Mouse (Mus musculus) limb, embryonic 10.5 days (tissue): ENCODE data around the gene Madcam1. TPM values are rescaled to one million over a fixed set of nuclear protein-coding genes. Genes with fewer than 3 reads are reported as not detected.

Experiments used
- DNase-seq: peaks from one replicate; pipeline ENCODE4 v3.0.0-alpha.2; 2017; ENCODE audit warnings: low spot score
- H3K27ac ChIP-seq: fragments of 300-500 bp; sonication (generic); 2 replicates; pipeline ENCODE4 v1.5.1; 2016; ENCODE audit warnings: mild to moderate bottlenecking
- H3K27me3 ChIP-seq: fragments of 300-500 bp; sonication (generic); 2 replicates; pipeline ENCODE4 v1.6.1; 2016; ENCODE audit warnings: low read depth, mild to moderate bottlenecking; ENCODE audit not compliant: poor library complexity, severe bottlenecking
- H3K36me3 ChIP-seq: fragments of 300-500 bp; sonication (generic); 2 replicates; pipeline ENCODE4 v1.6.1; 2016; ENCODE audit warnings: mild to moderate bottlenecking, moderate library complexity
- H3K4me1 ChIP-seq: fragments of 300-500 bp; sonication (generic); 2 replicates; pipeline ENCODE4 v1.6.1; 2016
- H3K4me3 ChIP-seq: fragments of 300-500 bp; sonication (generic); 2 replicates; pipeline ENCODE4 v1.5.1; 2016; ENCODE audit warnings: mild to moderate bottlenecking, moderate library complexity
- H3K9me3 ChIP-seq: fragments of 300-500 bp; sonication (generic); replicated peaks from 2 replicates; pipeline ENCODE4 v1.6.1; 2016; ENCODE audit warnings: mild to moderate bottlenecking
- WGBS: fragments of 180-500 bp; shearing (Covaris S2); methylation state at CpG from one replicate; pipeline ENCODE4 v1.1.7; 2016; 5-methylcytosine and 5-hydroxymethylcytosine counted together
- polyA plus RNA-seq: library from polyadenylated mRNA; unstranded; fragments of >200 nt; fragmentation: Nextera tagmentation; extraction: Ambion mirVana; gene quantifications from 2 replicates; pipeline ENCODE4 v1.2.1, GENCODE M21; 2016

The Madcam1 gene
- polyA plus RNA-seq, 1 experiment from 2014 or later, result 6.4 TPM

GRCm38 (mm10) chr10:79645711-79646110, 18.6 kb upstream of the Madcam1 start, which contains the start of gene Odf3l2:
Odf3l2 (minus strand) TSS chr10:79645738.
- WGBS, result 73% methylated on average over 8 of the region's 8 CpGs
- H3K36me3 ChIP-seq, result no peaks in the 10 kb centered on the region
- peaks cover 1% of the 10 kb centered on the region for H3K27me3 ChIP-seq
- no peak within 1 kb of the TSS; the same call in 1 of the 2 replicates for H3K27ac ChIP-seq
- no peak for DNase-seq
- H3K4me3 ChIP-seq, result no peak within 1 kb of the TSS
- H3K9me3 ChIP-seq, result no peaks in the 10 kb centered on the region
- no peaks in the 10 kb centered on the region for H3K4me1 ChIP-seq

- peaks cover 8% of the 10 kb centered on the region; the same call in 1 of the 2 replicates for H3K27me3 ChIP-seq
- no peaks in the 10 kb centered on the region for H3K9me3 ChIP-seq
- DNase-seq, result peak; percentile 80
- H3K27ac ChIP-seq, result no peak overlapping the region
- no peaks in the 10 kb centered on the region for H3K36me3 ChIP-seq
- H3K4me1 ChIP-seq, result peaks cover 2% of the 10 kb centered on the region; the same call in 1 of the 2 replicates
- WGBS, result 32% methylated on average over 7 of the region's 7 CpGs
- no peak overlapping the region for H3K4me3 ChIP-seq
These were observed 15.1 kb upstream of the Madcam1 start for GRCm38 (mm10) chr10:79649070-79649751.

DNA sequence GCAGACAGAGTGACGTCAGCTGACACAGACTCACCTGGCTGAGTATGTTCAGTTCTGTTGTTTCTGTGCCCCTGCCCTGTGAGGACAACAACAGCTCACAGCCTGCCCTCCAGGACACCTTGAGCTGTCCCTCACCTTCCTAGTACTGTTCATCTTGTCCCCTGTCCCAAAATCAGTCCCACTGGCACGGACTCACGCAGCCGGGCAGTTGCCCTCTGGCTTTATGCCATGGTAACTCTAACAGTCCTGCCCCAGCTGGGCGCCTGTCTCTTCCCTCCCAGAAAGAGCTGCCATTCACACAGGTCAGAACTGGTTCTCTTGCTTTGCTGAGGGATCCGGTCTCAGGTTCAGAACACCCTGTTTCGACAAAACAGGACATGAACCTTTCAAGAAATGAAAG, 11.6 kb upstream of the Madcam1 start:
- Histone ChIP-seq H3K4me3 (no peak overlapping the region), H3K36me3 (no peaks in the 10 kb centered on the region), H3K27ac (no peak overlapping the region), H3K9me3 (no peaks in the 10 kb centered on the region), H3K27me3 (peaks cover 8% of the 10 kb centered on the region; the same call in 1 of the 2 replicates), H3K4me1 (peaks cover 16% of the 10 kb centered on the region)
- WGBS, result 86% methylated on average over 7 of the region's 7 CpGs
- no peak for DNase-seq

DNA sequence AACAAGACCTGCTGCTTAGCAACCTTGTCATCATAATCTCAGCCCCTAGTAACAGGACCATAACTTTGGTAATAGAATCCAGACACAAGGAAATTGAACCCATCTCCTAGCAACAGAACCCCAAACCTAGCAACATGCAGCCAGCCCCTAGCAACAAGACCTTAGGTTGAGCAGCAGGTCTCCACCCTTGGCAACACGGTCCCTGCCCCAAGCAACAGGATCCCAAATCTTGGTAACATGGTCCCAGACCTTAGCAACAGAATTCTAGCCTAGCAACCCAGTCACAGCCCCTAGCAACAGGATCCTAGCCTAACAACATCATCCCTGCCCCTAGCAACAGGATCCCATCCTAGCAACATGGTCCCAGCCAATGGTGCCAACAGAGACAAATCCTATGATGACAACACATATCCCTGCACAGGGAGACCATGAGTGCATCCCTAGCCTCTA, 9.4 kb upstream of the Madcam1 start:
- WGBS, result 40% methylated on average over 1 of the region's 1 CpGs
- Histone ChIP-seq H3K27ac (peak overlapping the region; percentile 44; the same call in 1 of the 2 replicates), H3K4me3 (no peak overlapping the region), H3K4me1 (peaks cover 19% of the 10 kb centered on the region), H3K36me3 (no peaks in the 10 kb centered on the region), H3K27me3 (peaks cover 8% of the 10 kb centered on the region; the same call in 1 of the 2 replicates), H3K9me3 (no peaks in the 10 kb centered on the region)
- DNase-seq, result peak; percentile 56

DNA sequence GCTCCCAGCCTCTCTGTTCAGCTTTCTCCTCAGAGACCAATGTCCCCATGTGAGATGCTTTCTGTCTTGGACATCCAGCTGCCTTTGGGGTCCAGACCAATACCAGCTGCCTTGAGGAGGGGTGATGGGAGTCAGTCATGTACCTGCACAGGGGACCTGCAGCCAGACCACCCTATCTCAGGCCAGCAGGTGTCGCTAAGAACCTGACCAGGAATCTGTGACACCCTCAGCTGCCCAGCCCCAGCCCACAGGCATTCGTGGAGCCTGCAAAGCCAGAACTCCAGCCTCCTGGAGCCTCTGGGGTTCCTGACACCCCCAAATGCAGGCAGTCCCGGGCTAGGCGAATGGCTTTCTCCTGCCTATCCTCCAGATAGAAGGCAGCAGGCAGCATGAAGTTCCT, 5.5 kb upstream of the Madcam1 start:
- H3K4me1 ChIP-seq, result peaks cover 36% of the 10 kb centered on the region
- no peaks in the 10 kb centered on the region for H3K9me3 ChIP-seq
- H3K27ac ChIP-seq, result no peak overlapping the region
- H3K4me3 ChIP-seq, result no peak overlapping the region
- no peaks in the 10 kb centered on the region for H3K27me3 ChIP-seq
- H3K36me3 ChIP-seq, result no peaks in the 10 kb centered on the region
- DNase-seq, result no peak
- WGBS, result 17% methylated on average over 4 of the region's 4 CpGs

DNA sequence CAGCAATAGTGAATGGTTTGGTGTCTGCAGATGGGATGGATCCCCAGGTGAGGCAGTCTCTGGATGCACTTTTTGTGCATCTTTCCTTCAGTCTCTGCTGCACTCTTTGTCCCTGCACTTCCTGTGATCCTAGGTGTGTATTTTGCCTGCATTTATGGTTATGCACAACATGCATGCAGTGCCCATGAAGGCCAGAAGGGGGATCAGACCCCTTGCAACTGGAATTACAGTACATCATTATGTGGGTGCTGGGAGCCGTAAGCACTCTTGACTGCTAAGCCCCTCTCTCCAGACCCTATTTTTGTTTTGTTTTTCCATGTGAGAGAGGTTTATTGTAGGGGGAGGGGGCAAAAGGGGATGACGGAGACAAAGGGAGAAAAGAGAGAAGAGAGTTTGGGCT, 4.1 kb upstream of the Madcam1 start:
- Histone ChIP-seq H3K27ac (no peak overlapping the region), H3K4me3 (no peak overlapping the region), H3K4me1 (peaks cover 33% of the 10 kb centered on the region), H3K27me3 (no peaks in the 10 kb centered on the region), H3K9me3 (no peaks in the 10 kb centered on the region), H3K36me3 (no peaks in the 10 kb centered on the region)
- no peak for DNase-seq
- WGBS, result 73% methylated on average over 2 of the region's 2 CpGs

DNA sequence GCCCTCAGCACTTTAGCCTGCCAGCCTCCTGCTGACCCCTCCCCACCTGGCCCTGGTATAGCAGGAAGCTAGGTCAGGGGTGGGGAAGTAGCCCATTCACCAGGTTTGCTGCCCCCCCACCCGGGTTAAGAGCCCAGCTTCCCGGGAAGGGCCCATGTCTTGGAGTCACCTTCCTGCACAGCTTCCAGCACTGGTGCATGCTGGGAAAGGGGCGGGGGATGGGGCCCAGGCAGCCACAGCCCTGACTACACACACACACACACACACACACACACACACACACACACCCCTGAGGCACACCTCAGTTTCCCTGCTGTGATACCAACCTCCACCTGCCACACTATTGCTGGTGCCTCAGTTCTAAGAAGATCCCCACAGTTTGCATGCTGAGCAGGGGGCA, 2.5 kb upstream of the Madcam1 start:
- no peaks in the 10 kb centered on the region for H3K9me3 ChIP-seq
- no peaks in the 10 kb centered on the region for H3K27me3 ChIP-seq
- no peak overlapping the region for H3K4me3 ChIP-seq
- WGBS, result 67% methylated on average over 3 of the region's 3 CpGs
- H3K4me1 ChIP-seq, result peaks cover 31% of the 10 kb centered on the region
- no peaks in the 10 kb centered on the region for H3K36me3 ChIP-seq
- no peak for DNase-seq
- H3K27ac ChIP-seq, result peak overlapping the region; percentile 64

DNA sequence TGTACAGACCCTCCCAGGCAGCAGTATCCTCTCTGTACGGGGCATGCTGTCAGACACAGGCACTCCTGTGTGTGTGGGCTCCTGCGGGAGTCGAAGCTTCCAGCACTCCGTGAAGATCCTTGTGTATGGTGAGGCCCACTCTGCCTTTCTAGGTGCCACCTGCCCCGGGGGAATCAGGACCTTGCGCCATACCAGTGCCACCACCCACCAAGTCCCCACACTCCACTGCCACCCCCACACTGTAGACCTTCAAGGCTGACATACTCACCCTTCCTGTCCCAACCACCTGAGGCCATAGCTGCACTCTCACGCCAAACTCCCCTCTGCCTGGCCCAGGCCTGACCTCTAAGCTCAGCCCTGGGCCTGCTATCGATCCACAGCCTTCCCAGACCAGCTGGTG, 692 bp downstream of the Madcam1 start:
- H3K4me1 ChIP-seq, result peaks cover 28% of the 10 kb centered on the region
- no peaks in the 10 kb centered on the region for H3K9me3 ChIP-seq
- no peaks in the 10 kb centered on the region for H3K36me3 ChIP-seq
- H3K27me3 ChIP-seq, result no peaks in the 10 kb centered on the region
- no peak for DNase-seq
- no peak overlapping the region for H3K4me3 ChIP-seq
- H3K27ac ChIP-seq, result no peak overlapping the region
- 88% methylated on average over 8 of the region's 8 CpGs for WGBS

DNA sequence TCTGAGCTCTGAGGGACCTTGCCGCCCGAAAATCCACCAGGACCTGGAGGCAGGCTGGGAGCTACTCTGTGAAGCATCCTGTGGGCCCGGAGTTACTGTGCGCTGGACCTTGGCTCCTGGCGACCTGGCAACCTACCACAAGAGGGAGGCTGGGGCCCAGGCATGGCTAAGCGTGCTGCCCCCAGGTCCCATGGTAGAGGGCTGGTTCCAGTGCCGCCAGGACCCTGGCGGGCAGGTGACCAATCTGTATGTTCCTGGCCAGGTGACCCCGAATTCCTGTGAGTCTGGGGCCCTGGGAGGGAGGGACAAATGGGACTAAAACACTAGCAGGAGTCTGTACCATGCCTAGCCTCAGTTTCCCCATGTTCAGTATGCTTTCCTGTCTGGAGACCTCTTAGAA, 2.1 kb downstream of the Madcam1 start:
- H3K9me3 ChIP-seq, result no peaks in the 10 kb centered on the region
- no peaks in the 10 kb centered on the region for H3K36me3 ChIP-seq
- WGBS, result 65% methylated on average over 9 of the region's 9 CpGs
- H3K27me3 ChIP-seq, result no peaks in the 10 kb centered on the region
- no peak overlapping the region for H3K4me3 ChIP-seq
- H3K27ac ChIP-seq, result no peak overlapping the region
- H3K4me1 ChIP-seq, result peaks cover 41% of the 10 kb centered on the region
- DNase-seq, result no peak

DNA sequence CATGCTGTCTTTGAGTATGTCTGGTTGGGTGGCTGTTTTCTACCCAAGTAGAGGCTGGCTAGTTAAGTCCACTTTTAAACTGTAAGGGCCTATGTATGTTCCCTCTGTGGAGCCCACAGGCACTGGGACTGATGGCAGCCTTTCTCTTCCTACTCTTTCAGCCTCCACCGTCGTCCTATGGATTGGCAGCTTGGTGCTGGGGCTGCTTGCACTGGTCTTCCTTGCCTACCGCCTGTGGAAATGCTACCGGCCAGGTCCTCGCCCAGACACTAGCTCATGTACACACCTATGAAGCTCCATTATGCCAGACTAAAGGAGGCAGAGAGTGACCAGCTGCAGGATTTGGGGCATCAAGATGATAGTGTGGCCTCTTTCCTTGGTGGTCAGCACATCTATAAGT, 3.7 kb downstream of the Madcam1 start:
- H3K27ac ChIP-seq, result no peak overlapping the region
- 81% methylated on average over 5 of the region's 5 CpGs for WGBS
- peaks cover 38% of the 10 kb centered on the region for H3K4me1 ChIP-seq
- H3K36me3 ChIP-seq, result peaks cover 13% of the 10 kb centered on the region
- H3K9me3 ChIP-seq, result no peaks in the 10 kb centered on the region
- no peak for DNase-seq
- no peaks in the 10 kb centered on the region for H3K27me3 ChIP-seq
- H3K4me3 ChIP-seq, result no peak overlapping the region

DNA sequence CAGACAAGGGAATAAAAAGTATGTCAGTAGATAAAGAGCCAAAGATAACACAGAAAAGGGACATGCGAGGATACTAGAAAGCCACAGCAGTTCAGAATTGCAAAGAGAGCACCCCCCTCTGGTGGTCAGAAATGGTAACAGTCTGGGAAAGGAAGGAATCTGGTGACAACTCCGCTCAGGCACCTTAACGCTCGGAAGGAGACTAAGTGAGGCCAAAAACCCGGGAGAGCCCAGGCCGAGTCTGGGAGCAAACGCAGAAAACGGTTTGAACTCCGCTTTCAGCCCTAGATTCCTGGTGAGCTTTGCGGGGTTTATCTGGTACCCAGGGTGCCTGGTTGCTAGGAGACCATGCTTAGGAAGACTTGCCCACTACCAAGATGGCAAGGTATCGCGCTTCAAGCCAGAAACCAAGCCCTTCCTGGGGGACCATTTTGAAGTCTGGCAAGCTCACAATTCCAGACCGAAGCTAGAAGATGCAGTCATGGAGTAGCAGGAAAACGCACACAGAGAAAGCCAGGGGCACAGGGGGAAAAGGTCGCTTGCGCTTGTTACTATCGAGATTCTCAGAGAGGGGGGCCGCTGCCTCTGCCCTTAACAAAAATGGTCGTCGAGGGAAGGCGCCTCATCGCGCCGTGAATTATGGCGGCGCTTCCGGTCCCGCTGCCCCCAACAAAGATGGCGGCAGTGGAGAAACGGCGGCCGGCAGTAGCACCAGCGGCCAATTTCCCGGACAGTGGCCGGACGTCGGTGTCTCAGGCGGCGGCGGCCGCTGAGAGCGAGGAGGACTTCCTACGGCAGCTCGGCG, 4.6 kb downstream of the Madcam1 start, which contains the start of gene Tpgs1:
Gene Tpgs1 (plus strand): TSS at position 599 of the 805 bp plus-strand sequence.
- under 1% methylated on average over 45 of the region's 45 CpGs for WGBS
- DNase-seq, result peak; percentile 91
- Histone ChIP-seq H3K4me1 (peaks cover 31% of the 10 kb centered on the region), H3K9me3 (no peaks in the 10 kb centered on the region), H3K4me3 (peak within 1 kb of the TSS; percentile 78), H3K27me3 (no peaks in the 10 kb centered on the region), H3K36me3 (peaks cover 21% of the 10 kb centered on the region), H3K27ac (peak within 1 kb of the TSS; percentile 96)

GRCm38 (mm10) chr10:79669576-79670057, 5.3 kb downstream of the Madcam1 start:
- H3K4me1 ChIP-seq, result peaks cover 24% of the 10 kb centered on the region
- WGBS, result under 1% methylated on average over 47 of the region's 47 CpGs
- H3K27me3 ChIP-seq, result no peaks in the 10 kb centered on the region
- peak overlapping the region; percentile 78 for H3K4me3 ChIP-seq
- peak; percentile 93 for DNase-seq
- H3K9me3 ChIP-seq, result no peaks in the 10 kb centered on the region
- H3K36me3 ChIP-seq, result peaks cover 28% of the 10 kb centered on the region
- peak overlapping the region; percentile 96 for H3K27ac ChIP-seq
